Mouse (Mus musculus) layer of hippocampus, adult 18-20 months (tissue): Measurements from ENCODE around the gene Cbfa2t3. TPM values are rescaled to one million over a fixed set of nuclear protein-coding genes. Genes with fewer than 3 reads are reported as not detected.

ENCODE experiments used
- DNase-seq, 2 experiments: peaks; one replicate each; pipeline ENCODE4 v3.0.0; 2022; ENCODE audit warnings: low spot score in 2 of 2
- long read RNA-seq: library from polyadenylated mRNA; stranded (forward); transcript quantifications from one replicate; pipeline ENCODE4 v2.0.0, GENCODE M21; 2021
- total RNA-seq, 2 experiments: library from RNA; stranded (reverse); gene quantifications; 2 replicates each; pipeline ENCODE4 v1.2.3; 2021

Cbfa2t3 gene
- total RNA-seq = 10 to 100 TPM; 46.3 to 52.5 TPM
- long read RNA-seq, transcript Cbfa2t3-202 (12 exons, 2,867 nt) = major isoform, 29 of 90 reads
- long read RNA-seq, transcript Cbfa2t3-201 (11 exons, 3,161 nt) = minor isoform, 10 of 90 reads
- long read RNA-seq, partial matches to known transcripts = 35 of 90 reads
- long read RNA-seq, other reads (novel, unspliced or antisense) = 16 of 90 reads

DNA sequence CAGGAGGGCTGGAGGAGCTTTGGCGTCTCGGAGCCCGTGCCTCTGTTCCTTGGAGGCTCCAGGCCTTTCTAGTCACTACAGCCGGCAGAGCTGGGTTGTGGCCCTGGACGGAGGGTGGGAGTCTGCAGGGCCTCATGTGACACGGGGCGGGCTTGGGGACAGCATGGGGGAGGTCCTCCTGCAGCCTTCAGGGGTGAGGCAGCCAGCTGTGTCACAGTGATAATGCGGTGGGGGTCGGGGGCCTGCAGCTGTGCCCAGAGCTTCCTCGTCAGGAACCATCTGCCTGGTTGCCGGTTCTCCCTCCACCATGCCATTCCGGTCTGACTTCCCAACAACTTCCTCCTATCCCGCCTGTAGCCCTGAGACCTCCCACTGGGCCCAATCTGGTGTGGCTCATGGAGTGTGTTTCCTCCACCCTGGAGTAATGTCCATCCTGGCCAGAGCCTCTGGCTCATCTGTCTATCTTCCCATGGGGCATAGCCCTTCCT lies at the start of gene Cbfa2t3:
Gene Cbfa2t3 (minus strand): TSS at position 105 of the 488 bp plus-strand sequence.
- no peak for DNase-seq

DNA sequence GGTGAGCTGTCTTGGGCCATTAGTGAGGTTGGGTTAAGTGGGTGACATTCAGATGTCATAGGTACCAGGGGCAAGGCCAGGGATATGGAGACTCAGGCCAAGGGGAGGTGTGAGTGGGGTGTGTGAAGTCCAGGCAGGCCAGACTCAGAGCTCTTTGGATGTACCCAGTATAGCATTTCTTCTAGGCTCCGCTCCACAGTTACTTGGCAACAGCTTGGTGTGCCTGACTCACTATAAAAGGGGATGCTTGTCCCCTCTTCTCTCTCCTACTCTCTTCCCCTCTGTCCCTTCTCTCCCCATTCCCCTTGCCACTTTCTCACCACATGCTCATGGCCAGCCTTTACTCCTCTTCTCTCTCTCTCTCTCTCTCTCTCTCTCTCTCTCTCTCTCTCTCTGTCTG lies 48.9 kb upstream of the Cbfa2t3 start:
- no peak for DNase-seq

DNA sequence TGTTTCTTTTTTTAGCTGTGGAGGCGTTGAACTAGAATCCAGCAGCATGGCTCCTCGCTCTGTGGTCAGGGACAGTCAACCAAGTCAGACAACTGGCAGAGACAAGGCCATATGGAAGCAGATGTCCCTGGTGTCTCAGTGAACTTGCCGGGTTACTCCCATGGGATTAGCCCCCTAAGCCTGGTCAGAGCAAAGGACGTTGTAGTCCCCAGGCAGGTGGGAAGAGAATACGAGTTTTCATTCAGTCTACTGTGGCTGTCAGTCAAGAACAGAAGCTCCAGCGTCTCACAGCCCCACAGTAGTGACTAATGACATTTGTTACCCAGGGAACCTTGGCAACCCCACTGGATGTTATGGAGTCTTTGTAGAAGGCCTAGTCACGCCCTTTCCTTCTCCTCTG lies 47.5 kb upstream of the Cbfa2t3 start:
- no peak for DNase-seq

DNA sequence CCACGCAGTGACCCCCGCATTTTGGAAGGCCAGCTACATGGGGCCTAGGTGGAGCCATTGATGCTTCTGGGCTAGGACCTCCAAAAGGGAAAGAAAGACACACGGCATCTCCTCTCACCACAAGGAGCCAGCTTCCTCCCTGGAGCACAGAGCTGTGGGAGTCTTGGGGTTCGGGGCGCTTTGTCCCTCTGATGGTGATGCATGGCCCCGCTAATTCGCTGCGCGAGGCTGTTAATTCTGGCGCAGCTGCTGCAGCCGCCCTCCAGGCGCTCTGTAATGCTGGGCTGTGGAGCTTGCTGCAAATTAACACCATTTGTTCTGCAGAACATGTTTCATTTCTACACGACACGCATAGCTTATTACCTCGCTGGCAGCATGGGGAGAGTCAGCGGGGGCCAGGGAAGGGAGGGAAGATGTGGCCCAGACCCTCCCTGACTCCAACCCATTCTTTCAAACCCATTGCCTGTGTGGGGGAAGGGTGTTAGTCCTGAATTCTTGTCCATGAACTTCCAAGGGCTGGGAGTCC lies 46.9 kb upstream of the Cbfa2t3 start:
- DNase-seq = no peak

DNA sequence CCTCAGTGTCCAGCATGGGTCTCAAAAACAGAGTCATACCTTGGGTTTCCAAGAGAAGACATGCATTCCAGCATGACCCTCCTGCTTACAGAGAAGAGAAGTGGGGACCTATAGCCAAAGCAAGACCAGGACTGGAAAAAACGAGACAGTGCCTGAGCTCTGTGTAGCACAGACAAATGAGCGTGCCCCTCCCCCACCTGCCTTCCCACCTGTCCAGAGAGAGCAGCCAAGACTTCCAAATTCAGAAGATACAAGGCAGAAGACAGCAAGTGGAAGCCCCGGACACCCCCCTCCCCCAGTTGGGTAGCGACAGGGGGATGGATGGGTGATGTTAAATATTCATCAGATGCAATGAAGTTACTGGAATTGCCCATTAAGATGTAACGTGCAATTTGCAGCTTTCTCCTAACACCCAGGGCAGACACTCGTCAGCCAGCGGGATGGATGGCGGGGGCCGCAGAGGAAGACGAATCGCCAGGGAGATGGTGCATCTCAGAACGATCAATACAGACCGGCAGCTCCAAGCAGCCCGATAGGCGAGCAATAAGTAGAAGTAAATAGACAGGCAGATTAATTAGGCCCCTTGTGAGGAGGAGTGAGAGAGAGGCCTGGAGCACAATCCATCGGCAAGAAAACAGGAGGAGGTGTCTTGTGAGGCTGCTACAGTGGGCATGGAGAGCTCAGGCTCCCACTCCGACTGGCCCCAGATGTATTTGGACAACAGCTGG lies 46.3 kb upstream of the Cbfa2t3 start:
- DNase-seq = no peak

DNA sequence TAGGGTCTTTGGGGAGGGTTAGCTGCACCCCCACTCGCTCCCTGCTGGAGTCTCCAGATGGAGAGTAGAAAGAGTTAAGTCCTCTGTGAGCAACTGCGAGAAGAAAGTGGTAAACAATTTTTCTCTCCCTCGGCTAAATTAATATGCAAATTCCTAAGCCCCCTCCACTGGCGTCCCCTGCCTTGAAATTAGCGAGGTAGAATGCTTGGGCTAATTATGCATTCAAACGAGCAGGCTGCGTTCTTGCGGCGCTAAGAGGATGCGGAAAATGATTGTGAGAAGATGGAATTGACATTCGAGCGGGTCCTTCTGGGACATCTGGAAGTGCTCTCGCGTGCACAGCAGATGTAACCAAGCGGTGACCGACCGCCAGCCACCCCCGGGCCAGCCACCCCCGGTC lies 43.6 kb upstream of the Cbfa2t3 start:
- no peak for DNase-seq

DNA sequence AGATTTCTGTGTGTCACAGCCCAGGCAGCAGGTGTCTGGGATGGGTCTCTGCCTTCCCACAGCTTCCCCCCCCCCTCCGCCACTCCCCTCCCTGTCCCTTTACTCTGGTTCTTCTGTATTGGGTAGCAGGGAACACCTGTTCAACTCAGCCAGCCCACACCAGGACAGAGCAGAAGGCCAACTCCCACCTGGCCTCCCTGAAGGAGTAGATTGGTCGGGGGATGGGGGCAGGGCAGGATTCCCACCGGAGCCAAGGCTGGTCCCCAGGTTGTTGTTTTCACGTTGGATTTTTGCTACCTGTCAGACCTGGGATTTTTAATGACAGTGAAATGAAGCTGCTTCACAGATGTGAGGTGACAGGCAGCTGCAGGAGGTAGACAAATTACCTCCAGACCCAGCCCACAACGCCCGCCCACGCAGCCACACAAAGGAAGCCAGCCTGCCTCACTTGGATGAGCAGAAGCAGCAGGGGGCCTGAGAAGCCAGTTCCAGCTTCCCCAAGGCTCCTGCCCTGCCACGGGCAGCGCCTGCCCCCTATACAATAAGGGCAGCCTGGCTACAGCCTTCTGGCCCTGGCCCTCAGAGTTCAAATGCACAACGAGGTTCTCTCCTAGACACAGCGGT lies 40.3 kb upstream of the Cbfa2t3 start:
- DNase-seq = no peak

DNA sequence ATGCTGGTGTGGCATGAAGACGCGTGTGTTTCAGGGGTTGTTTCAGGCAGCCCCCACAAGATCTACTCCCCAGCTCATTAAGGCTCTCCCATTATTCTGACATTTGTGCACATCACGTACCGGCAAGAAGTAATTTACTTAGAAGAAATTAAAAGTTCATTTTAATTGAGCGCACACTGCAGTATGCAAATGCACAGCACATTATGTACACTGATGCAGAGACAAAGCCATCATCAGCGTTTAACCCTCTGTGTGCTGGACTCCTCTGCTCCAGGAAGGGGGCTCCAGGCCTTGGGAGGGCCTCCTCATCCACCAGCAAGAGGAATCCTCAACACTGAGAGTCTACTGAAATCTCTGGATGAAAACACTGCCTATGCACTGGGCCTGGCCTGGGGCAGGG lies 39.0 kb upstream of the Cbfa2t3 start:
- no peak for DNase-seq

DNA sequence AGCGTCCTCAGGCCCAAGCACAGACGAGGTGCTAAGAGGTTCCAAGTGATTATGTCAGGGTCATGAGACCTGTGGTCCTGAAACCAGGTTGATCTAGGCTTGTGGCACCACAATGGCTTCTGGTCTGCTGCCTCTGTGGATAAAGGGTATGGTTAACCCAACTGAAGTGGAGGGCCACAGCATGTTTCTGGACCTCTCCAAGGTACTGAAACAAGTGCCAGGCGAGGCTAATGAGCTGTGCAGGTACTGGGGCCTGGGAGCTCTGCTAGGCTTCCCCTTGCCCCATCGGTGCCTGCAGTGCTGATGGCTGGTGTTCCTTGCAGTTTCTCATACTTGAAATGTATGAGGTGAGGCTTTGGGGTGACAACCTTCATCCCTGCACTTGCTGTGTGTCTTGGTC lies 38.2 kb upstream of the Cbfa2t3 start:
- DNase-seq = no peak

DNA sequence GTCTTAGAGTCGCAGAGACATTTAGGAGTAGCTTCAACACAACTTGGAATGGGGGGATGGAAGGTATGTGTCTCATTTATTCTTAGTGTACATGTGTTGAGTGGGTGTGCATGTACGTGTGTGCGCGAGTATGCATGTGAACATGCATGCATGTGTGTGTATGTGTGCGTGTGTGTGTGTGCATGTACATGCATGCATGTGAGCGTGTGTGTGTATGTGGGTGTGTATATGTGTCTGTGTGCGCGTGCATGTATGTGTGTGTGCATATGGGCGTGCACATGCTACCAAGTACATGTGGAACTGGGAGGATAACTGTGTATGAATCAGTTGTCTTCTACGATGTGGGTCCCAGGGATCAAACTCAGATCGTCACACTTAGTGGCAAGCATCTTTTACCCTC lies 37.7 kb upstream of the Cbfa2t3 start:
- DNase-seq = no peak

DNA sequence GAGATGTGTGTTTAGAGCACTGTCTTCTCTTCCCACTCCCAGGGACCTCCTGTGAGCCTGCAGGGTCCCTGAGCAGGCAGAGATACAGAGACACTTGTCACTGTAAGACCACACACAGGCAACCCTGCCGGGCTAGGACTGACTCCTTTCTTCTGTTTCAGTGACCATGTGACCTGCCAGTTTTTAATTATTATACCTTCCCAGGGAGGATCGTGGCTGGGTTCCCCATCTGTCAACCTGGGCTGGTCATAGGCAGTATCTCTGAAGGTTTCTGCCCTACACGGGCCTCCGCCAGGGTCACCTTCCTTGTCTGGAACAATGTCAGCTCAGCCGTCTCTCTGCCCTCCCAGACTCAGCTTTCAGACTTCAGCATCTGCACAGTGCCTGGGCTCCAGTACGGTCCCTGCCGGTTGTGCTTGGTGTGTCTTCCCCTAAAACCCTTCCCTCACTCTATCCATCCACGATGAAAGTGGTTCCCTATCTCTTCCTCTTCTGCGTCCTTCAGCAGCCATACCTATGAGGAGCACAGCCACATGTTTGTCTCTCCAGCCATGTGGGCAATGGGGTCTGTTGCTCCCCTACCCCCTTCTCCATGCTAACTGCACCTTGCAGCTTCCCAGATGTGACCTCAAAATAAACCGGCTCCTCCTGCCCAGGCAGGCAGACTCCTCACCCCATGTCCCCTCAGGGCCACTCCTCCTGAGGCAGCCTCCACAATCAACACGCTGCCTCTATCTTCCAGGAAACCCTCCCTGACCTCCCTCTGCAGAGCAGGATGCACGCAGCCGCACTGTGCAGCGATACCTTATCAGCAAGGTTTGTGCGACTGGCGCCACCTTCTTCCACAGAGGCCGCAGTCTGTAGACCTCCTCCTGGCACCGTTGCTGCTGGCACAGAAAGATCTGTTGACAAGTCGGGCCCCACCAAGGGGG lies 36.9 kb upstream of the Cbfa2t3 start:
- no peak for DNase-seq

DNA sequence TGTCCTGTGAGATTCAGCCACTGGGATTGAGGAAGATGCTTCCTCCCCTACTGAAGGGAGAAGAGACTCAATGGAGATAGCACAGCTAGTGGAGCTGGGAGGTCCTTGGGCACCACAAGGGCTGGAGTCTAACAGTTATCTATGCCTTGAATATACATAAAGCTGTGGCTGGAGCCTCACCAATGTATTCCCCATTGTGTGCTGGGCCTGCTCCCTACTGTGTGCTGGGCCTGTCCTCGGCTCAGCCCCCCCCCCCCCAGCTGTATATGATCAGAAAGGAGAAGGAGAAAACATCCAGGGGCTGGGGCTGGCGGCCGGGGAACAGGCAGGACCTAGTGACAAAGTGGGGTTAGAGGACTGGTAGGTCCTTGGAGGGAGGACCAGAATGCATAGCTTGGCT lies 36.2 kb upstream of the Cbfa2t3 start:
- DNase-seq = no peak

DNA sequence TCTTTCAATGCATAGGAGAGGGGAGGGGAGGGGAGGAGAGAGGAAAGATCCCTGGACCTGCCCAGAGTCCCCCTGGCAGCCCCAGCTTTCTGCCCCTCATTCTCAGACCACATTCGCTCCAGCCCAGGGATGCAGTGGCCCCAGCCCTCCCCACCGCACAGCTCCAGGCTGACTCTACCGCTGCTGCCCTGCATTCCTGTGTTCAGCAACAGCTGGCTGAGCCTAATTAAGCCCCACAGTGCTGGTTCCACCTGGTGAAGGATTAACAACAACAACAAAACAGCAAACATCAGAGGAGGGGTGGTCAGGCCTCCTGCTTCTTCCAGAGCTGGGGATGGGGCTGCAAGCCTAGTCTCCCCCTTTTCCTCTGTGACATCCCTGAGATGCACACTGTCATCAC lies 29.7 kb upstream of the Cbfa2t3 start:
- DNase-seq = no peak

DNA sequence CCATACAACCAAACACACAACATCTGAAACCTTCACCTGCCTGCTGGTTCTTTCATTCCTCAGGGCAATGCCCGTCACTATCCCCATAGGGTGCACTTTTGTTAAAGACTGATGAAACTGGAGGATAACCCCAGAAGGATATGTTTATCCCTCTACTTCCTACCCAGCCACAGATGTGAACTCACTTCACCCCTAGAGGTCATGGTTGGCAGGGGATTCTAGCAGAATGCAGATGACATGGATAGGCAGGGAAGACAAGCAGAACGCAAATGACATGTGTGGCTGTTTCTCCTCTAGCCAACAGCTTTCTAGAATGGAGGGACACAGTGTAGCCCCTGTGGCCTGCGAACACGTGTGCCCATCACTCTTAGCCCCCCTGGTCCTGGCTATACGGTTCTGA lies 28.5 kb upstream of the Cbfa2t3 start:
- DNase-seq = no peak

DNA sequence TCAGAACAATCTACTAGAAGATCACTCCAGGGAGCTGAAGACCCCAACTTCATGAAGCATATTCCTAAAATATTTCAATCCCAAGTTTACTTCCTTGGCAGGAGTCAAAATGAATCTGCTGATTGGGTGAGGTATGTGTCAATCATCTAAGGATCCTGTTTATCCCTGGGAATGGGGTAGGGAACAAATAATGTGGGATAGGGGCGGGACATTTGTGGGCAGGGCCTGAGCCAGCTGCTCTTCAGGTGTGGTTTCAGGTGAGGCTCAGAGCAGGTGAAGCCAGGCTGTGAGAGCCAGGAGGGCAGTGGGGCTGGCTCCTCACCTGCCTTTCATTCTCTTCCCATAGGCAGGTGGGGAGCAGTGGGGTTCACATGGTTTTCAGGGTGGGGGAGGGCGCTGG lies 27.9 kb upstream of the Cbfa2t3 start:
- no peak for DNase-seq

DNA sequence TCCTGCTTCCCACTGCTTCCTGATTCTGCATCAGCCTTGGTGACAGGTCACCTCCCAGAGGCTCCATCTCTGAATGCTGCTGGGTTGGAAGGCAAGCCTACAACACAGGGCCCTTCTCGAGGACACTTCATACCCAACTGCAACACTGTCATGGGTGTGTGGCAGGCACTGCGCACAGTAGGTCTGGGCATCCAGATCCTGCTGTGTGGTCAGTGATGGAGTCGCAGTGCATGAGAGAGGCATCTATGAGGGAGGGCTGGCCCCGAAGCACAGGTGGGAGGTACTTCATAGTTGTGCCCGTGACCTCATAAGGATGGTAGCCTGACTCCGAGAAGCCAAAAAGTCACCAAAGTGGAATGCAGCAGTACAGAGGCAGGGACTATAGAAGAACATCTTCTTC lies 26.3 kb upstream of the Cbfa2t3 start:
- no peak for DNase-seq

DNA sequence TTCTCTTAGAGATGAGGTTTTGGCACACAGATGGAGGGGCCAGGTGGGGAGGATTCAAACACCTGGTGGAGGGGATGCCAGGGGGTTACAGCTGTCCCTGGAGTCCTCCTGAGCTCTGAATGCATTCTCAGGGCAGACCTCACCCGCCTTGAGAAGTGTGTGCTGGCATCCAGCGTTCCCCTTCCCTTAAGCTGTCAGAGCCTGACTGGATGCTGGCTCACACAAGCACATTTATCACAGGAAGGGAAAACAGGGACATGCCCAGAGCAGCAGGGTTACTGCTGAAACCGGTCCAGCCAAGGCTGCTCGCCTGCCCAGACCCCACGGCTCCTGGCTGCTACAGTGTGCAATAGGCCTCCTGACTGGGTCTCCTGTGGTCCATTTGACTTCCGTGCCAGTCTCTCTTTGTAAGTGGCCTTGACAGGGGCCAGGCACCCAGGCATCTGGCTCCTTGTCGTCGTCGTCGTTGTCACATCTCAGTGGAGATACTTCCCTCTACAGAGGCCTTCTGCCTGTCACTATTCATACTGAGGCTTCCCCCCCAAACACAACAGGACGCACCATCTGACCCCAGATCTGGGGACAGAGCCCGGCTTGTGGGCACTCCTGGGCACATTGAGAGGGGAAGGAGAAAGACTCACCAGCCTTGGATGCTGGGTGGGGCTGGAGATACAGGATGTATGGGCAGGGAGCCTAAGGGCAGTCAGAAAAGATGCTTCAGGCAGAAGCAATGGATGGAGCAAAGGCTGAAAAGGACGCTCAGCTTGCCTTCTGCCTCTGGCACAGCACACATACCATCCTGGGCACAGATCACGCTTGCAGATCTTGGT lies 22.1 kb upstream of the Cbfa2t3 start:
- DNase-seq = no peak

DNA sequence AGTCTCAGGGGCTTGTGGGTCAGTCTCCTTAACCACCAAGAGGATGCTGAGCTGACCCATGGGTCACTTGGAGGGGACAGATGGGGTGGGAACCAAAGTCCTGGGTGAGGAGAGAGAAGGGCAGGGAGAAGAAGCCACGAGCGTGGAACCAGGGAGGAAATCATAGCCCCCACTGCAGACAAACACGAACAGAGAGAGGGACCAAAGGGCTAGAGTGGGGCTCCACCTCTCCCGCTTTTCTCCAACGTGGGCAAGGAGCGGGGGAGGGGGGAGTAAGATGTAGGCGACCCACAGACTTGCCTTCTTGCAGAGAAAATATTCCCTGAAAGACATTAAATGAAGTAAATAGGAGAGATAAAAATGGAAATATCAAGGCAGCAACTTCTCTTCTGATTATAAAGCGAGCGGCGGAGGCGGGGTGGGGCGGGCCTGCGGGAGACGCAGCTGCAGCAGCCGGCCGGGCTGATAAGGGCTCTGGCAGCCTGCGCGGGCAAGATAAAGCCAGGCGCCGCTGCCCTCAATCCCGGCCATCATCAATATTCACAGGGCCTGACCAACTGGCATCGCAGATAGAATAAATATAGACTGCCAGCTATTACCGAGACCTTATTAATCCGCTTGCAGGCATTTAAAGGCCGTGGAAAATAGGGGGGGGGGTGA lies 21.3 kb upstream of the Cbfa2t3 start:
- no peak for DNase-seq

DNA sequence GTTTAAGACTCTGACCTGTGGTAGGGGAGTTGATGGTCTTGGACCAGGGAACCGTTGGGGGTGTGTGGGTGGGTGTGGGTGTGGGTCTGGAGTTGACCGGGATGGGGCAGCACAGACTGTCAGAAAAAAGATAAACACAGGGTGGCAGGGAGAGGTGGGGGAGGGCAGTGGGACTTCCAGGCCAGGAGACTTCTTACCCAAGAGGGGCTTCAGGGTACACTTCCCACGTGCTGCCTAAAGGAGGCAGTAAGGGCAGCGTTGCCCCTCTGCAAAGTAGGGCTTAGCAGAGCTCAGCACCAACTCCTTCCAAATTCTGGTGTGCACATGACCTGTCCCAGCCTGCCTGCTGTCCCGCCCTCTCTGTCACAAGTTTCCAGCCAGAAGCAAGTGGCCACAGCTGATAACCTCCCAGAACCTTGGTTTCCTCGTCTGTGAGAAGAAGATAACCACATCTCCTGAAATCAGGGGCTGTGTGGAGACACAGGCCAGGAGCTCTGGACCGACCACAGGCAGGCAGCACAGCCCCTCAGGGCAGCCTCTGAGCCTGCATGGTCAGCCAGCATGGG lies 20.7 kb upstream of the Cbfa2t3 start:
- no peak for DNase-seq
